Mouse (Mus musculus): Measurements from ENCODE around the gene Ang2. TPM values are rescaled to one million over a fixed set of nuclear protein-coding genes. Genes with fewer than 3 reads are reported as not detected.

Gene Ang2
- total and polyA plus RNA-seq, 3 experiments = not detected

- Histone ChIP-seq H3K4me1 (ENCODE audit: control insufficient read depth in 1 of 2, insufficient read depth in 2 of 2) (peaks cover 8 to 20% of the 10 kb centered on the region in 2 experiments; a peak in 3 of 4 replicates), H3K9me3 (replicated peaks; ENCODE audit: low read length) (no peaks in the 10 kb centered on the region), H3K27me3 (replicated peaks) (no peaks in the 10 kb centered on the region), H3K4me3 (replicated peaks in 1 of 3; ENCODE audit: low read depth in 2 of 3, low read length in 2 of 3, poor library complexity in 1 of 3) (no peak overlapping the region), H3K36me3 (replicated peaks in 1 of 2; ENCODE audit: control insufficient read depth in 1 of 2, insufficient read depth in 1 of 2, low read length in 1 of 2) (no peaks in the 10 kb centered on the region), H3K4me2 (ENCODE audit: insufficient read depth, low read depth, poor library complexity, severe bottlenecking) (0 out of 2 replicates have a peak overlapping the region, but pooled peaks have one; percentile 7), H3K9ac (ENCODE audit: insufficient read depth, low read depth) (0 out of 2 replicates have a peak overlapping the region, but pooled peaks have one; percentile 22), H3K79me2 (replicated peaks; ENCODE audit: control insufficient read depth, extremely low read depth, insufficient read depth, poor library complexity, severe bottlenecking) (no peaks in the 10 kb centered on the region), H3K27ac (ENCODE audit: insufficient read depth, low read depth) (no peak overlapping the region)
- no peak for DNase-seq (ENCODE audit: extremely low read depth)
- dilution Hi-C loops (cut with MboI; ENCODE audit: extremely low pct_ligation_motif_present, extremely low pct_unique_long_range_greater_than_20kb, low sequenced_read_pairs) (no loop called here), in situ Hi-C loops (cut with MboI; ENCODE audit: low pct_ligation_motif_present, low pct_unique_long_range_greater_than_20kb, low sequenced_read_pairs) (loop anchor here (5.0 kb wide), 1 partner anchor 50 kb away; no protein-coding TSS in a partner anchor)
- TF ChIP-seq USF1 (IDR thresholded peaks at IDR 0.05; ENCODE audit: low read depth, low read length) (no peak), KAT2A (IDR thresholded peaks at IDR 0.05; ENCODE audit: insufficient replicate concordance, low read length) (no peak), ELF1 (IDR thresholded peaks at IDR 0.05; ENCODE audit: low read depth, low read length) (no peak), MEF2A (IDR thresholded peaks at IDR 0.05; ENCODE audit: borderline replicate concordance, low read depth, low read length) (no peak), ZNF384 (IDR thresholded peaks at IDR 0.05; ENCODE audit: low read depth, low read length) (no peak; the same call in 1 of the 2 replicates), ZMIZ1 (IDR thresholded peaks at IDR 0.05; ENCODE audit: low read depth, low read length) (no peak), JUND (conservative IDR thresholded peaks at IDR 0.05; ENCODE audit: low read depth, low read length) (no peak), ZKSCAN1 (IDR thresholded peaks at IDR 0.05; ENCODE audit: borderline replicate concordance, low read depth, low read length) (no peak), MAX (IDR thresholded peaks at IDR 0.05; ENCODE audit: low read length) (no peak), GABPA (IDR thresholded peaks at IDR 0.05; ENCODE audit: insufficient replicate concordance, low read depth, low read length) (no peak), CTCF (conservative IDR thresholded peaks at IDR 0.05 in 1 of 2, IDR thresholded peaks at IDR 0.05 in 1 of 2; ENCODE audit: low read depth in 2 of 2, low read length in 2 of 2) (no peak), RCOR1 (conservative IDR thresholded peaks at IDR 0.05; ENCODE audit: low read depth, low read length) (no peak), TCF12 (IDR thresholded peaks at IDR 0.05; ENCODE audit: low read depth, low read length) (no peak), MXI1 (IDR thresholded peaks at IDR 0.05; ENCODE audit: low read depth, low read length) (no peak), CHD1 (IDR thresholded peaks at IDR 0.05; ENCODE audit: low read depth, low read length) (no peak), NRF1 (IDR thresholded peaks at IDR 0.05; ENCODE audit: low read depth, low read length) (no peak), EP300 (IDR thresholded peaks at IDR 0.05; ENCODE audit: low read length) (no peak), TBP (conservative IDR thresholded peaks at IDR 0.05; ENCODE audit: low read depth, low read length) (no peak)
Measured at GRCm38 (mm10) chr14:51157072-51157471, 41.9 kb downstream of the Ang2 start.

DNA sequence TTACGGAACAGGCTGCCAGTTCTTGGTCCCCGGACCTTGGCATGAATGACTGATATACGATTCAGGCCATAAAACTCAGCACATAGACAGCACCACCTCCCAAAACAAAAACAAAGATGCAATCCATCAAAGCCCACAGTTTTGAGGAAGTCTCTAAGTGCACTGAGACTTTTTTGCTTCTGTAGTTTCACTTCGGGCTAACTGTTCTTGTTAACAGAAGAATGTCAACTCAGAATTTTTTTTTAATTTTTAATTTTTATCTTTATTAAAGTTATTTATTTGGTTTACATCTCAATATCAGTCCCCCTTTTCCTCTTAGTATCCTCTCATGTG, 42.2 kb downstream of the Ang2 start:
- H3K27me3 ChIP-seq (replicated peaks) = no peaks in the 10 kb centered on the region
- 0 out of 2 replicates have a peak overlapping the region, but pooled peaks have one; percentile 7 for H3K4me2 ChIP-seq (ENCODE audit: insufficient read depth, low read depth, poor library complexity, severe bottlenecking)
- DNase-seq (ENCODE audit: extremely low read depth) = no peak
- in situ Hi-C loops (cut with MboI; ENCODE audit: low pct_ligation_motif_present, low pct_unique_long_range_greater_than_20kb, low sequenced_read_pairs) = loop anchor here (5.0 kb wide), 1 partner anchor 49 kb away; no protein-coding TSS in a partner anchor
- 0 out of 2 replicates have a peak overlapping the region, but pooled peaks have one; percentile 22 for H3K9ac ChIP-seq (ENCODE audit: insufficient read depth, low read depth)
- H3K36me3 ChIP-seq (replicated peaks in 1 of 2; ENCODE audit: control insufficient read depth in 1 of 2, insufficient read depth in 1 of 2, low read length in 1 of 2) = no peaks in the 10 kb centered on the region
- H3K9me3 ChIP-seq (replicated peaks; ENCODE audit: low read length) = no peaks in the 10 kb centered on the region
- no peaks in the 10 kb centered on the region for H3K79me2 ChIP-seq (replicated peaks; ENCODE audit: control insufficient read depth, extremely low read depth, insufficient read depth, poor library complexity, severe bottlenecking)
- H3K27ac ChIP-seq (ENCODE audit: insufficient read depth, low read depth) = no peak overlapping the region
- TF ChIP-seq NELFE (IDR thresholded peaks at IDR 0.05; ENCODE audit: low read depth, low read length) = no peak
- TF ChIP-seq EP300 (IDR thresholded peaks at IDR 0.05; ENCODE audit: low read length) = 0 out of 2 replicates have a peak, but pooled peaks have one; percentile 14
- no peak for TF ChIP-seq RAD21 (IDR thresholded peaks at IDR 0.05; ENCODE audit: low read depth, low read length)
- TF ChIP-seq ZNF384 (IDR thresholded peaks at IDR 0.05; ENCODE audit: low read depth, low read length) = peak; percentile 20; the same call in 1 of the 2 replicates
- TF ChIP-seq JUN (IDR thresholded peaks at IDR 0.05; ENCODE audit: insufficient read depth, low read depth, low read length) = no peak
- no peak for TF ChIP-seq GABPA (IDR thresholded peaks at IDR 0.05; ENCODE audit: insufficient replicate concordance, low read depth, low read length)
- no peak for TF ChIP-seq USF2 (conservative IDR thresholded peaks at IDR 0.05; ENCODE audit: low read depth, low read length)
- H3K4me3 ChIP-seq (replicated peaks in 1 of 3; ENCODE audit: low read depth in 2 of 3, low read length in 2 of 3, poor library complexity in 1 of 3) = no peak overlapping the region
- peaks cover 8 to 20% of the 10 kb centered on the region in 2 experiments; a peak in 3 of 4 replicates for H3K4me1 ChIP-seq (ENCODE audit: control insufficient read depth in 1 of 2, insufficient read depth in 2 of 2)
- dilution Hi-C loops (cut with MboI; ENCODE audit: extremely low pct_ligation_motif_present, extremely low pct_unique_long_range_greater_than_20kb, low sequenced_read_pairs) = no loop called here
